Mouse (Mus musculus): ENCODE data around the gene Dicer1. TPM values are rescaled to one million over a fixed set of nuclear protein-coding genes. Genes with fewer than 3 reads are reported as not detected.
"Not testable (repeated sequence)": the region's sequence is repeated elsewhere in the genome, so short reads cannot be mapped to it uniquely, and the experiment has no call there.

Gene Dicer1
- polyA plus RNA-seq, 1 experiment = 28.6 TPM

- H3K4me3 ChIP-seq (ENCODE audit: insufficient read depth, low read length) = no peak overlapping the region
- H3K27ac ChIP-seq (ENCODE audit: insufficient read depth, low read depth, low read length) = no peak overlapping the region
- TF ChIP-seq CTCF (IDR thresholded peaks at IDR 0.05; ENCODE audit: low read depth, low read length) = no peak
- no peak for TF ChIP-seq POLR2A (IDR thresholded peaks at IDR 0.05; ENCODE audit: borderline replicate concordance, low read depth, low read length)
- H3K4me1 ChIP-seq (ENCODE audit: control insufficient read depth, insufficient read depth, low read length) = peaks cover 15% of the 10 kb centered on the region
Observed at GRCm38 (mm10) chr12:104743687-104744086, 8.1 kb downstream of the Dicer1 start.

GRCm38 (mm10) chr12:104742247-104742646 lies 9.5 kb downstream of the Dicer1 start:
- TF ChIP-seq CTCF (IDR thresholded peaks at IDR 0.05; ENCODE audit: low read depth, low read length) (no peak), POLR2A (IDR thresholded peaks at IDR 0.05; ENCODE audit: borderline replicate concordance, low read depth, low read length) (no peak)
- Histone ChIP-seq H3K4me3 (ENCODE audit: insufficient read depth, low read length) (no peak overlapping the region), H3K27ac (ENCODE audit: insufficient read depth, low read depth, low read length) (no peak overlapping the region), H3K4me1 (ENCODE audit: control insufficient read depth, insufficient read depth, low read length) (peaks cover 11% of the 10 kb centered on the region)

GRCm38 (mm10) chr12:104740841-104741787 lies 10.6 kb downstream of the Dicer1 start:
- H3K4me3 ChIP-seq (ENCODE audit: insufficient read depth, low read length) = no peak overlapping the region
- H3K4me1 ChIP-seq (ENCODE audit: control insufficient read depth, insufficient read depth, low read length) = peaks cover 11% of the 10 kb centered on the region
- H3K27ac ChIP-seq (ENCODE audit: insufficient read depth, low read depth, low read length) = no peak overlapping the region
- TF ChIP-seq CTCF (IDR thresholded peaks at IDR 0.05; ENCODE audit: low read depth, low read length) (no peak), POLR2A (IDR thresholded peaks at IDR 0.05; ENCODE audit: borderline replicate concordance, low read depth, low read length) (no peak)

GRCm38 (mm10) chr12:104738931-104739330 lies 12.8 kb downstream of the Dicer1 start:
- H3K27ac ChIP-seq (ENCODE audit: insufficient read depth, low read depth, low read length) = no peak overlapping the region
- peaks cover 11% of the 10 kb centered on the region for H3K4me1 ChIP-seq (ENCODE audit: control insufficient read depth, insufficient read depth, low read length)
- H3K4me3 ChIP-seq (ENCODE audit: insufficient read depth, low read length) = no peak overlapping the region
- no peak for TF ChIP-seq CTCF (IDR thresholded peaks at IDR 0.05; ENCODE audit: low read depth, low read length)
- no peak for TF ChIP-seq POLR2A (IDR thresholded peaks at IDR 0.05; ENCODE audit: borderline replicate concordance, low read depth, low read length)

GRCm38 (mm10) chr12:104738446-104738845 lies 13.3 kb downstream of the Dicer1 start:
- Histone ChIP-seq H3K4me1 (ENCODE audit: control insufficient read depth, insufficient read depth, low read length) (peaks cover 11% of the 10 kb centered on the region), H3K27ac (ENCODE audit: insufficient read depth, low read depth, low read length) (no peak overlapping the region)

GRCm38 (mm10) chr12:104737666-104738065 lies 14.1 kb downstream of the Dicer1 start:
- H3K27ac ChIP-seq (ENCODE audit: insufficient read depth, low read depth, low read length) = no peak overlapping the region
- H3K4me1 ChIP-seq (ENCODE audit: control insufficient read depth, insufficient read depth, low read length) = peaks cover 11% of the 10 kb centered on the region
- H3K4me3 ChIP-seq (ENCODE audit: insufficient read depth, low read length) = no peak overlapping the region
- TF ChIP-seq CTCF (IDR thresholded peaks at IDR 0.05; ENCODE audit: low read depth, low read length) = no peak
- no peak for TF ChIP-seq POLR2A (IDR thresholded peaks at IDR 0.05; ENCODE audit: borderline replicate concordance, low read depth, low read length)

More at GRCm38 (mm10) chr12:104738446-104738845, 13.3 kb downstream of the Dicer1 start:
- no peak overlapping the region for H3K4me3 ChIP-seq (ENCODE audit: insufficient read depth, low read length)
- TF ChIP-seq CTCF (IDR thresholded peaks at IDR 0.05; ENCODE audit: low read depth, low read length) (no peak), POLR2A (IDR thresholded peaks at IDR 0.05; ENCODE audit: borderline replicate concordance, low read depth, low read length) (no peak)

- Histone ChIP-seq H3K27ac (ENCODE audit: insufficient read depth, low read depth, low read length) (no peak overlapping the region), H3K4me3 (ENCODE audit: insufficient read depth, low read length) (no peak overlapping the region), H3K4me1 (ENCODE audit: control insufficient read depth, insufficient read depth, low read length) (0 out of 2 replicates have a peak, but pooled peaks cover 3% of the 10 kb centered on the region)
- no peak for TF ChIP-seq CTCF (IDR thresholded peaks at IDR 0.05; ENCODE audit: low read depth, low read length)
- TF ChIP-seq POLR2A (IDR thresholded peaks at IDR 0.05; ENCODE audit: borderline replicate concordance, low read depth, low read length) = no peak
Observed at GRCm38 (mm10) chr12:104735993-104736395, 15.8 kb downstream of the Dicer1 start.

GRCm38 (mm10) chr12:104733165-104733564 lies 18.6 kb downstream of the Dicer1 start:
- H3K4me3 ChIP-seq (ENCODE audit: insufficient read depth, low read length) = no peak overlapping the region

GRCm38 (mm10) chr12:104731782-104732181 lies 20.0 kb downstream of the Dicer1 start:
- H3K27ac ChIP-seq (ENCODE audit: insufficient read depth, low read depth, low read length) = no peak overlapping the region
- no peak overlapping the region for H3K4me3 ChIP-seq (ENCODE audit: insufficient read depth, low read length)
- TF ChIP-seq POLR2A (IDR thresholded peaks at IDR 0.05; ENCODE audit: borderline replicate concordance, low read depth, low read length) (no peak), CTCF (IDR thresholded peaks at IDR 0.05; ENCODE audit: low read depth, low read length) (no peak)
- H3K4me1 ChIP-seq (ENCODE audit: control insufficient read depth, insufficient read depth, low read length) = no peaks in the 10 kb centered on the region

More at GRCm38 (mm10) chr12:104733165-104733564, 18.6 kb downstream of the Dicer1 start:
- TF ChIP-seq CTCF (IDR thresholded peaks at IDR 0.05; ENCODE audit: low read depth, low read length) = no peak
- no peak for TF ChIP-seq POLR2A (IDR thresholded peaks at IDR 0.05; ENCODE audit: borderline replicate concordance, low read depth, low read length)
- Histone ChIP-seq H3K4me1 (ENCODE audit: control insufficient read depth, insufficient read depth, low read length) (no peaks in the 10 kb centered on the region), H3K27ac (ENCODE audit: insufficient read depth, low read depth, low read length) (no peak overlapping the region)

- H3K27ac ChIP-seq (ENCODE audit: insufficient read depth, low read depth, low read length); H3K4me3 ChIP-seq (ENCODE audit: insufficient read depth, low read length); H3K4me1 ChIP-seq (ENCODE audit: control insufficient read depth, insufficient read depth, low read length): not testable (repeated sequence)
Observed at GRCm38 (mm10) chr12:104726436-104726835, 25.3 kb downstream of the Dicer1 start.
